Comparison of ENCODE assay signal across 22 mouse cellular contexts in the genomic region with DNA sequence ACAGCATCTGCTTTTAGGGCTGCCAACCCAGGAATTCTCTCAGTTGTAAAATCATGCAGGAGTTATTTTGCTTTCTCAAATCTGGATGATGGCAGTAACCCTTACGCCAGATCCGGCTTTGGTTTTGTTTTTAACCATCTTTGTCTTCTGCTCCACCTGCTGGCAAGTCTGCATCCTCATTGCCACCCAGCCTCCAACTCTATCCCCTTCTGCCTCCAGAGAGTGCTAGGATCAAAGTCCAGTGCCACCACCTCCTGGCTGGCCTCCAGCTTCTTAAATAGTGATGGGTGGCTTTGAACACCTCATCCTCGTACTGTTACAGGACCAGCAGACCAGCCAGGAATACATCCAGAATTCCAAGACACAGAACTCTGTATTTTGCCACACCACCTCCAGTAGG. TPM values are rescaled to one million over a fixed set of nuclear protein-coding genes. Genes with fewer than 3 reads are reported as not detected.
DNase-seq lines count a peak whose midpoint lies in the region; ATAC-seq and TF ChIP-seq lines count a peak whose summit lies in the region.
"Had no signal": no experiment of that assay in that cellular context is flagged by ENCODE, and none has a peak within 500 bp of the region (broad histone marks: within the 10 kb centered on the region; RNA-seq: fewer than 3 reads in every experiment).

No protein-coding gene starts in this region.

- no peak for TF ChIP-seq POLR2A in liver, adult 2 months (IDR thresholded peaks at IDR 0.05; ENCODE audit: extremely low read depth, insufficient read depth, low read length)

- no peak overlapping the region for H3K4me2 ChIP-seq in intestine, embryonic 16.5 days (ENCODE audit: low read depth, low read length)
- H3K4me2 ChIP-seq: heart, embryonic 12.5 days; hindbrain, embryonic 15.5 days; limb, embryonic 13.5 days; midbrain, embryonic 15.5 days had no signal

- WGBS in liver, adult 2 months = 42% methylated on average over 3 of the region's 3 CpGs
- WGBS in intestine, embryonic 16.5 days = 77% methylated on average over 3 of the region's 3 CpGs

- peak; percentile 48 for DNase-seq in liver, adult 2 months (ENCODE audit: extremely low read depth, low read depth, low spot score)
- DNase-seq in liver (no peak), ZHBTc4 (ENCODE audit: low read depth, low spot score) (peak; percentile 46)
- peak; percentile 15 for DNase-seq in kidney, postnatal 10 days
- no peak for DNase-seq in embryo, embryonic 10.5 days (ENCODE audit: low spot score)
- no peak for DNase-seq in cerebellum, adult 9-10 months
- DNase-seq: adrenal gland, postnatal 25 days; cerebellum, adult 9-11 months; gastrocnemius, postnatal 14 days; lung, adult 18-20 months had no signal

- H3K9ac ChIP-seq in liver, adult 2 months (ENCODE audit: low read depth, low read length) = no peak overlapping the region
- no peak overlapping the region for H3K9ac ChIP-seq in intestine, embryonic 16.5 days (ENCODE audit: low read depth, low read length)
- H3K9ac ChIP-seq: heart, embryonic 12.5 days; hindbrain, embryonic 15.5 days; limb, embryonic 13.5 days; midbrain, embryonic 15.5 days had no signal

- peak; percentile 16; the same call in 1 of the 2 replicates for TF ChIP-seq CTCF in liver, adult 2 months (IDR thresholded peaks at IDR 0.05; ENCODE audit: low read depth, low read length)

- no peak overlapping the region for H3K4me3 ChIP-seq in liver, adult 2 months (ENCODE audit: insufficient read depth, low read depth, low read length)
- no peak overlapping the region for H3K4me3 ChIP-seq in intestine, embryonic 16.5 days (ENCODE audit: low read length)
- H3K4me3 ChIP-seq: heart, embryonic 12.5 days; hindbrain, embryonic 15.5 days; limb, embryonic 13.5 days; midbrain, embryonic 15.5 days had no signal

- no peak for ATAC-seq in intestine, embryonic 16.5 days
- ATAC-seq: activated CD4-positive, CD25-positive, alpha-beta regulatory T cell, adult 4 months; intestine, postnatal 0 days; midbrain, embryonic 15.5 days had no signal

- H3K79me2 ChIP-seq in liver, adult 2 months (ENCODE audit: control insufficient read depth, insufficient read depth, low read length) = no peaks in the 10 kb centered on the region

- no peaks in the 10 kb centered on the region for H3K36me3 ChIP-seq in liver, adult 2 months (ENCODE audit: control insufficient read depth, insufficient read depth, low read length)
- no peaks in the 10 kb centered on the region for H3K36me3 ChIP-seq in intestine, embryonic 16.5 days (ENCODE audit: control insufficient read depth, insufficient read depth, low read length)
- H3K36me3 ChIP-seq: heart, embryonic 12.5 days; hindbrain, embryonic 15.5 days; limb, embryonic 13.5 days; midbrain, embryonic 15.5 days had no signal

- H3K27ac ChIP-seq in liver, adult 2 months (replicated peaks; ENCODE audit: insufficient read depth, low read depth, low read length) = no peak overlapping the region
- H3K27ac ChIP-seq in intestine, embryonic 16.5 days (ENCODE audit: low read length) = no peak overlapping the region
- H3K27ac ChIP-seq: hindbrain, embryonic 15.5 days; limb, embryonic 13.5 days; midbrain, embryonic 15.5 days had no signal

- H3K4me1 ChIP-seq in liver, adult 2 months (ENCODE audit: control insufficient read depth, insufficient read depth, low read length) = peaks cover 2% of the 10 kb centered on the region
- H3K4me1 ChIP-seq in intestine, embryonic 16.5 days (ENCODE audit: control insufficient read depth, insufficient read depth, low read length) = no peaks in the 10 kb centered on the region
- H3K4me1 ChIP-seq: heart, embryonic 12.5 days; hindbrain, embryonic 15.5 days; limb, embryonic 13.5 days; midbrain, embryonic 15.5 days had no signal

- H3K9me3 ChIP-seq in intestine, embryonic 16.5 days (ENCODE audit: control insufficient read depth, low read length) = no peaks in the 10 kb centered on the region
- H3K9me3 ChIP-seq: heart, embryonic 12.5 days; hindbrain, embryonic 15.5 days; limb, embryonic 13.5 days; midbrain, embryonic 15.5 days had no signal

- no peaks in the 10 kb centered on the region for H3K27me3 ChIP-seq in liver, adult 2 months (ENCODE audit: control insufficient read depth, insufficient read depth, low read length)
- no peaks in the 10 kb centered on the region for H3K27me3 ChIP-seq in intestine, embryonic 16.5 days (replicated peaks; ENCODE audit: control insufficient read depth, insufficient read depth, low read length)
- H3K27me3 ChIP-seq: heart, embryonic 12.5 days; hindbrain, embryonic 15.5 days; limb, embryonic 13.5 days; midbrain, embryonic 15.5 days had no signal

RNA-seq across cellular contexts. Expression of gene Dppa3, which starts 10.5 kb away (rescaled TPM):
- not detected in 2 replicates for total RNA-seq in liver, adult 2 months (2014; rRNA removed)
- polyA plus RNA-seq in liver, adult 2 months (2012; rRNA removed) = not detected in 2 replicates
- polyA plus RNA-seq in intestine, embryonic 16.5 days (2015; fragmentation: Nextera tagmentation; extraction: Ambion mirVana) = not detected in 2 replicates
- total RNA-seq: adrenal gland, postnatal 25 days; gastrocnemius, postnatal 14 days; heart, postnatal 25 days; layer of hippocampus, postnatal 10 days; left cerebral cortex, postnatal 10 days had no signal
- polyA plus RNA-seq: activated CD4-positive, CD25-positive, alpha-beta regulatory T cell, adult 4 months; embryonic facial prominence, embryonic 14.5 days; heart, embryonic 12.5 days; hindbrain, embryonic 15.5 days; intestine, postnatal 0 days; limb, embryonic 13.5 days; midbrain, embryonic 15.5 days; stomach, embryonic 16.5 days had no signal

RNA-seq across cellular contexts. Expression of gene Gdf3, which starts 26.8 kb away (rescaled TPM):
- not detected in 2 replicates for total RNA-seq in liver, adult 2 months (2014; rRNA removed)
- polyA plus RNA-seq in liver, adult 2 months (2012; rRNA removed) = 0.05 TPM in 1 of 2 replicates, not detected in the other
- 0.06 and 0.13 TPM in 2 replicates for polyA plus RNA-seq in intestine, embryonic 16.5 days (2015; fragmentation: Nextera tagmentation; extraction: Ambion mirVana)
- total RNA-seq: adrenal gland, postnatal 25 days; gastrocnemius, postnatal 14 days; heart, postnatal 25 days; layer of hippocampus, postnatal 10 days; left cerebral cortex, postnatal 10 days had no signal
- polyA plus RNA-seq: embryonic facial prominence, embryonic 14.5 days; midbrain, embryonic 15.5 days had no signal

RNA-seq across cellular contexts. Expression of gene Apobec1, which starts 34.4 kb away (rescaled TPM):
- 17.3 and 21.9 TPM in 2 replicates for total RNA-seq in liver, adult 2 months (2014; rRNA removed)
- polyA plus RNA-seq in liver, adult 2 months (2012; rRNA removed) = 16.3 and 18.2 TPM in 2 replicates
- polyA plus RNA-seq in intestine, embryonic 16.5 days (2015; fragmentation: Nextera tagmentation; extraction: Ambion mirVana) = 9.1 and 12.5 TPM in 2 replicates

Comparison
In these comparisons a context has a peak if more than half of its experiments do, and no peak if none do; other contexts are left out.
1. DNase-seq: peak in liver, adult 2 months (single experiment), ZHBTc4 (single experiment) and kidney, postnatal 10 days (single experiment); none in liver (single experiment), embryo, embryonic 10.5 days (single experiment) and cerebellum, adult 9-10 months (single experiment).